Mouse (Mus musculus) heart, embryonic 11.5 days (tissue): ENCODE measurements around the gene Odf3. TPM values are rescaled to one million over a fixed set of nuclear protein-coding genes. Genes with fewer than 3 reads are reported as not detected.
A peak's percentile ranks its signal among the peaks of the same experiment; 100 is the strongest.

Experiments used
- ATAC-seq: fragments of 200-750 bp; cut with Nextera tagmentation; replicated peaks from 2 replicates; pipeline ENCODE4 v1.8.0; 2017; ENCODE audit warnings: moderate library complexity; ENCODE audit not compliant: insufficient number of reproducible peaks, low FRiP score, low TSS enrichment
- H3K27ac ChIP-seq: fragments of 300-500 bp; sonication (generic); 2 replicates; pipeline ENCODE4 v1.5.1; 2014; ENCODE audit warnings: mild to moderate bottlenecking, low read depth, low read length
- H3K27me3 ChIP-seq: fragments of 300-500 bp; sonication (generic); 2 replicates; pipeline ENCODE4 v1.6.1; 2014; ENCODE audit warnings: mild to moderate bottlenecking, low read length, mixed read lengths; ENCODE audit not compliant: control insufficient read depth, insufficient read depth
- H3K36me3 ChIP-seq: fragments of 300-500 bp; sonication (generic); 2 replicates; pipeline ENCODE4 v1.6.1; 2014; ENCODE audit warnings: mild to moderate bottlenecking, low read length, moderate library complexity, mixed read lengths; ENCODE audit not compliant: control insufficient read depth, insufficient read depth
- H3K4me1 ChIP-seq: fragments of 300-500 bp; sonication (generic); 2 replicates; pipeline ENCODE4 v1.6.1; 2014; ENCODE audit warnings: low read length; ENCODE audit not compliant: control insufficient read depth, insufficient read depth
- H3K4me2 ChIP-seq: fragments of 300-500 bp; sonication (generic); 2 replicates; pipeline ENCODE4 v1.6.1; 2014; ENCODE audit warnings: mild to moderate bottlenecking, moderate library complexity
- H3K4me3 ChIP-seq: fragments of 300-500 bp; sonication (generic); 2 replicates; pipeline ENCODE4 v1.5.1; 2014; ENCODE audit warnings: low read depth, low read length
- H3K9ac ChIP-seq: fragments of 300-500 bp; sonication (generic); 2 replicates; pipeline ENCODE4 v1.6.1; 2014; ENCODE audit warnings: mild to moderate bottlenecking, low read depth, low read length, moderate library complexity
- H3K9me3 ChIP-seq: fragments of 300-500 bp; sonication (generic); replicated peaks from 2 replicates; pipeline ENCODE4 v1.6.1; 2016; ENCODE audit warnings: low read length; ENCODE audit not compliant: control insufficient read depth
- WGBS: fragments of 180-500 bp; shearing (Covaris S2); extraction: QIAGEN DNeasy Blood & Tissue Kit; methylation state at CpG from one replicate; pipeline ENCODE4 v1.1.7; 2014; ENCODE audit not compliant: insufficient replicate concordance; 5-methylcytosine and 5-hydroxymethylcytosine counted together
- polyA plus RNA-seq: library from polyadenylated mRNA; unstranded; fragments of >200 nt; fragmentation: Nextera tagmentation; extraction: Ambion mirVana; gene quantifications from 2 replicates; pipeline ENCODE4 v1.2.1, GENCODE M21; 2014

Odf3 gene
- polyA plus RNA-seq, result not detected in 2 replicates

GRCm38 (mm10) chr7:140847755-140848580, at the start of gene Odf3:
Gene Odf3, plus strand, starts transcription at chr7:140847805.
- H3K9ac ChIP-seq, result no peak within 1 kb of the TSS
- no peaks in the 10 kb centered on the region for H3K4me1 ChIP-seq
- H3K4me2 ChIP-seq, result no peak within 1 kb of the TSS
- peaks cover 9% of the 10 kb centered on the region; the same call in 1 of the 2 replicates for H3K36me3 ChIP-seq
- no peak within 1 kb of the TSS for H3K27ac ChIP-seq
- 53% methylated on average over 11 of the region's 11 CpGs for WGBS
- ATAC-seq, result no peak
- H3K27me3 ChIP-seq, result peaks cover 21% of the 10 kb centered on the region
- H3K4me3 ChIP-seq, result no peak within 1 kb of the TSS
- no peaks in the 10 kb centered on the region for H3K9me3 ChIP-seq

- 0 out of 2 replicates have a peak, but pooled peaks have one; percentile 57 for ATAC-seq
- H3K36me3 ChIP-seq, result no peaks in the 10 kb centered on the region
- WGBS, result 56% methylated on average over 2 of the region's 2 CpGs
- no peak overlapping the region for H3K4me2 ChIP-seq
- H3K9me3 ChIP-seq, result no peaks in the 10 kb centered on the region
- no peaks in the 10 kb centered on the region for H3K27me3 ChIP-seq
- H3K27ac ChIP-seq, result no peak overlapping the region
- no peak overlapping the region for H3K4me3 ChIP-seq
- no peaks in the 10 kb centered on the region for H3K4me1 ChIP-seq
- no peak overlapping the region for H3K9ac ChIP-seq
These were observed 49.4 kb upstream of the Odf3 start for GRCm38 (mm10) chr7:140798212-140798611.

DNA sequence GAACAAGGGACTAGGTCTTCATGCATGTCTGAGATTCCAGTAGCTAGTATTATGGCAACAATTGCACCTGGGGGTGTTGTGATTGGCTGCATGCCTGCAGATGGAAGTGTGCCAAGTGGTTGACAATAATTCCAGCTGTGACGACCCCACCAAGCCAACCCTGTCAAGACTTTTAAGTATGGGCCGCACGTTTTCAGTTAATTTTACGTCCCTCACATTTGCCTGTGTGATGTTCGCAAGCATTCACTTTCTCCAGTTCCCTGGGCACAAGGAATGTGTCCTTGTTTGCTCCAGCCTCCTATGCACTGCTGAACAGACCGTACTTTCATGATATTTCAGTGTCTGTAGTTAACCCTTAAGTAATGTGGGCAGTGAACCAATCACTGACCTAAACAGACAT, 45.0 kb upstream of the Odf3 start:
- ATAC-seq, result no peak
- no peaks in the 10 kb centered on the region for H3K9me3 ChIP-seq
- H3K4me3 ChIP-seq, result no peak overlapping the region
- no peak overlapping the region for H3K9ac ChIP-seq
- no peaks in the 10 kb centered on the region for H3K27me3 ChIP-seq
- no peaks in the 10 kb centered on the region for H3K4me1 ChIP-seq
- no peak overlapping the region for H3K4me2 ChIP-seq
- H3K27ac ChIP-seq, result no peak overlapping the region
- no peaks in the 10 kb centered on the region for H3K36me3 ChIP-seq
- WGBS, result 78% methylated on average over 6 of the region's 6 CpGs

DNA sequence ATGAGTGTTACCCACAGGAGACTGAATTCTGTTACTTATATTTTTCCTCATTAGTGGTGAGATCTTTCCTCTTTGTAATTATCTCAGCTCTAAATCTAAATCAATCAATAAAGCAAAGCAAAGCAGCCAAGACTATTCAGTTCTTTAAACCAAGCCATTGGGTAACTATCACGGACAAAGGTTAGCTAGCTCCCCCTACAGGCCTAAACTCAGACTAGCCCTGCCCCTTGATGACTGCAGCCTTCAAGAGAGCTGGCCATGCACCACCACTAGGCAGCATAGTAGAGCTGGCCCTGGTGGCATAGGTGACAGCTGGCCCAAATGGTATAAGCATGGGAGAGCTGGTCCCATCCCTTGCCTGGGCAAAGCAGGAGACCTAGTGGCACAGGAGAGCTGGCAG, 41.9 kb upstream of the Odf3 start:
- Histone ChIP-seq H3K4me1 (no peaks in the 10 kb centered on the region), H3K4me3 (no peak overlapping the region), H3K27ac (no peak overlapping the region), H3K36me3 (no peaks in the 10 kb centered on the region), H3K9me3 (no peaks in the 10 kb centered on the region), H3K27me3 (no peaks in the 10 kb centered on the region), H3K9ac (no peak overlapping the region), H3K4me2 (no peak overlapping the region)
- WGBS, result 19% methylated on average over 1 of the region's 1 CpGs
- no peak for ATAC-seq

DNA sequence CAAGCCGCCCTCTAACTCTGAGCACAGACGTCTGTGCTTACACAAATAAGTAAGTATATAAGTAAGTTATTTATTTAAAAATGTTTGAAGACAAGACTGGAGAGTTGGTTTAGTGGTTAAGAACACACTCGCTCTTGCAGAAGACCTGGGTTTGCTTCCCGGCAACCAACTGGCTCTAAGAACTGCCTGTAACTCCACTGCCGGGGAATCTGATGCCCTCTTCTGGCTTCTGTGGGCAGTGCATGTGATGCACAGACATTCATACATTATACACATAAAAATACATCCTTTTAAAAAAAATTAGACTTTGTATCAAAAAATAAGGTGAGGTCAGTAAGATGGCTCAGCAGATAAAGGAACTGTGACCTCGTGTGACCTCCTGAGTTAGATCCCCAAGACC, 37.1 kb upstream of the Odf3 start:
- no peaks in the 10 kb centered on the region for H3K4me1 ChIP-seq
- no peak overlapping the region for H3K27ac ChIP-seq
- no peaks in the 10 kb centered on the region for H3K27me3 ChIP-seq
- ATAC-seq, result no peak
- 89% methylated on average over 6 of the region's 6 CpGs for WGBS
- no peak overlapping the region for H3K9ac ChIP-seq
- no peak overlapping the region for H3K4me3 ChIP-seq
- H3K36me3 ChIP-seq, result no peaks in the 10 kb centered on the region
- H3K4me2 ChIP-seq, result no peak overlapping the region
- no peaks in the 10 kb centered on the region for H3K9me3 ChIP-seq

DNA sequence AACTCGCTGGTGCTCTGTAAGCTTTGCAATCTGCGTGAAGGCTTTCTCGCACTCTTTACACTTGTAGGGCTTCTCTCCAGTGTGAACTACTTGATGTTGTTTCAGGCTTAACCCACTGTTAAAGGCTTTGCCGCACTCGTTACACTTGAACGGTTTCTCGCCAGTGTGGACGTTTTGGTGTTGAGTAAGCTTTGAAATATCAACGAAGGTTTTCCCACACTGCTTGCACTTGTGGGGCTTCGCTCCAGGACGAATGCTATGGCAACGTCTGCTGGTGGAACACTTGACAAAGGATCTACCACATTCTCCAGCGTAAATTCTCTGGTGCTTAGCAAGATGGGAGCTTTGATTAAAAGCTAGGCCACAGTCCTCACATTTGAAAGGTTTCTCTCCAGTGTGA, 35.9 kb upstream of the Odf3 start:
- 85% methylated on average over 13 of the region's 13 CpGs for WGBS
- Histone ChIP-seq H3K4me1 (no peaks in the 10 kb centered on the region), H3K4me3 (no peak overlapping the region), H3K27me3 (no peaks in the 10 kb centered on the region), H3K9ac (no peak overlapping the region), H3K9me3 (no peaks in the 10 kb centered on the region), H3K36me3 (no peaks in the 10 kb centered on the region), H3K4me2 (no peak overlapping the region), H3K27ac (no peak overlapping the region)
- no peak for ATAC-seq

DNA sequence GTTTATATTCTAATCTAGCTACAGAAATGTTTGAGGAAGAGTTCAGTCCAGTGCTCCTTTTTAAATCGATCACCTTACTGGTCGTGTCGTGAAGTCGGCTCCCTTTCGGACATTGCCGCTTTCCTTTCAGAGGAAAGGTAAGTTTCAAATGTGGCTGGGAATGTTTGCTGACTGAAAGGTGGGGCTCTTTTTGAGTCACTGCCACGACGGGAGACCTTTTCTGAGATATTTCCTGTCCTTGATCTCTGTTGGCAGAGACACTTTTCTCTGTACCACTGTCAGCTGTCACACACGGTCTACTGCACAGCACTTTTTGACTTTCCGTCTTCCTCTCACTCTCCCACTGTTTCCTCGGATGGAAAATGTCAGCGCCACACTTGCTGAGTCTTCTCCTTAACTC, 34.8 kb upstream of the Odf3 start:
- Histone ChIP-seq H3K4me2 (no peak overlapping the region), H3K9ac (no peak overlapping the region), H3K4me1 (no peaks in the 10 kb centered on the region), H3K4me3 (no peak overlapping the region), H3K27ac (no peak overlapping the region), H3K9me3 (no peaks in the 10 kb centered on the region), H3K27me3 (no peaks in the 10 kb centered on the region), H3K36me3 (no peaks in the 10 kb centered on the region)
- 85% methylated on average over 12 of the region's 12 CpGs for WGBS
- ATAC-seq, result no peak

DNA sequence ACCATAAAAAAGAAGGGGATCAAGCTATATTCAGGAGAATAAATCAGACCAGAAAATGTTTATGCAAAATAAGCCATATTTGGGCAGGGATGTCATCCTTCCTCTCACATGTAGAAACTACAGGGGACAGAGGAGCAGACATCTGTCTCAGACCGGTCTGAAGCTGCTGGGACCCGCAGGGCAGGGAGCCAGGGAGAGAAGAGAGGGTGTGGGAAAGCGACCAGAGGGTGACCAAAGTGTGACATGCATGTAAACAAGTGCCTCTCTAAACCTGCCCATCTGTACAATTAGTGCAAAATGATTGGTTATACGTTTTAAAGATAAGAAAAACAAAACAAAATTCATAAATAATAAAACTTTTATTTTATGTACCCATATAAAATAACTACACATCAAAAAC, 27.4 kb upstream of the Odf3 start:
- ATAC-seq, result no peak
- no peaks in the 10 kb centered on the region for H3K27me3 ChIP-seq
- no peak overlapping the region for H3K4me2 ChIP-seq
- 65% methylated on average over 4 of the region's 4 CpGs for WGBS
- no peak overlapping the region for H3K9ac ChIP-seq
- no peak overlapping the region for H3K4me3 ChIP-seq
- H3K4me1 ChIP-seq, result no peaks in the 10 kb centered on the region
- H3K9me3 ChIP-seq, result no peaks in the 10 kb centered on the region
- no peaks in the 10 kb centered on the region for H3K36me3 ChIP-seq
- no peak overlapping the region for H3K27ac ChIP-seq

DNA sequence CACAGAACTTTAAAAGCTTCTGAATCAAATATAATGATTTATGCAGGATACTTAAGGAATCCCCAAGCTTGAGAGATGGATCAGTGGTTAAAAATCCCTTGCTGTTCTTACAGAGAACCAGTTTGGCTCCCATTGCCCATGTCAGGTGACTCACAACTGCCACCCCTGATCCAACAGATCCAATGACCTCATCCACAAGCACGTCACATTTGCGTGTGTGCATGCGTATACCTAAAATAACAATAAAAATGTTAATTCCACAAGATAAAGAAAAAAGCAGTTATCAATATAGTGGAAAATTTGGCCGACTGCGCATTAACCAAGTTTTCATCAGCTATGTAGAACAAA, 26.3 kb upstream of the Odf3 start:
- no peak for ATAC-seq
- 50% methylated on average over 5 of the region's 5 CpGs for WGBS
- Histone ChIP-seq H3K27me3 (no peaks in the 10 kb centered on the region), H3K4me3 (peak overlapping the region; percentile 55), H3K9me3 (no peaks in the 10 kb centered on the region), H3K4me1 (no peaks in the 10 kb centered on the region), H3K9ac (peak overlapping the region; percentile 65; the same call in 1 of the 2 replicates), H3K4me2 (peak overlapping the region; percentile 84), H3K27ac (no peak overlapping the region), H3K36me3 (no peaks in the 10 kb centered on the region)
